Mouse (Mus musculus): ENCODE measurements at regions not wholly inside any gene's neighbourhood (a gene's known extent, or its start where the extent isn't known, plus 50 kb on each side); places are given as distances from the start of the nearest gene placed in this dataset.

DNA sequence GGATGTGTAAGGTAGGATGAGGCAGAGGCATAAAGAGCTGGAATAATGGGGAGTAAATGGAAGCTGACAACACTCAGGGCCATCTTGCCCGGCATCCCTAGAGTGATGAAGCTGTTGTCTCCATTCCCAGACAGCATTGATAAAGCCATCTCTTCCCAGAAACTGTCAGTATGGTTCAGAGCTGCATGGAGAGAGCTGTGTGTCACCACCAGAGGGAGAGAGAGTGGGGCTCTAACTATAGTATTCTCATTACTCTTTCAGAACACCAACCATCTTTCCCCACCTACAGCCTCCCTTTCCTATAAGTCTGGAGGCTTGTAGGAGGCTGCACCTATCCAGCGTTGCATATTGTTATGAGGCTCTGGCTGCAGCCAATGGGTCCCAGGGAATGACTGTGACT lies 264.0 kb upstream of the Dusp10 start:
- DNase-seq (ENCODE audit: low spot score), result no peak

GRCm38 (mm10) chr1:183754500-183754899 lies 258.6 kb upstream of the Dusp10 start:
- DNase-seq (ENCODE audit: low spot score), result no peak

- DNase-seq (ENCODE audit: low spot score), result no peak
Observed at GRCm38 (mm10) chr1:183756716-183757115, 256.4 kb upstream of the Dusp10 start.

DNA sequence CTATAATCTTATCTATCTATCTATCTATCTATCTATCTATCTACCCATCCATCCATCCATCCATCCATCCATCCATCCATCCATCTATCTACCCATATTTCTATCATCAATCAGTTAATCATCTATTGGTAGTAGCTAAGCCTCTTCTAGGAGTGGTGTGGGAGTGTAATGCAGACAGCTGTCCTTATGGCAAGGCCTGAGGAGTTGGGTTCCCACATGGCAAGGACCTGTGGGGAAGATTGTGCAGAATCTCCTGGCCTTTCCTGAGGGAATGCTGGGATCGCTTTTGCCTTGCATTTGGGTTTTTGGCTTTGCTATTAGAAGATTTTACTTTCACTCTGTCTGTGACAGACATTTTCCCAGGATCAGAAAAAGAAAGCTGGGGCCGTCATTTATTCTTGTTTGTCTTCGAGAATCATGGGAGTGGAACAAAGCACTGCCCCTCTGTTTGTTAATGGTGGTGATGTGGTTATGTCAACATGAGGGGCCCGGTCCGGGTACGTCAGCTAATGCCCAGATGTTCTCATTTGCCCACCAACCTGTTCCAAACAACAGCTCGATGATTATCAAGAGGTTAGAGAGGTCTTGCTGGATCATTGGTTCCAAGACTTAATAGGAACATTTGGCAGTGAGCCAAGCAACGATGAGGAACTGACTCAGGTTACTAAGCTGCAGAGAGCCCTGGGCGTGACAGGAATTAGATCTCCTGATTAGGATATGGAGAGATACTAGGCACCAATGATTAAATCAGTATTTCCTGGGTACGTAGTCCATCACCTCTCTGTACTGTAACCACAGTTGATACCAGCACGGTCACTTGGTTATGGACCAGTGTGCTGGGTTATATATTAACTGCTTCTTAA lies 249.0 kb upstream of the Dusp10 start:
- DNase-seq (ENCODE audit: low spot score), result no peak

- DNase-seq (ENCODE audit: low spot score), result no peak
Observed at GRCm38 (mm10) chr1:183772844-183773243, 240.3 kb upstream of the Dusp10 start.

- no peak for DNase-seq (ENCODE audit: low spot score)
Observed at GRCm38 (mm10) chr1:183780180-183780579, 232.9 kb upstream of the Dusp10 start.

- DNase-seq (ENCODE audit: low spot score), result no peak
Observed at GRCm38 (mm10) chr1:183780779-183781178, 232.3 kb upstream of the Dusp10 start.

GRCm38 (mm10) chr1:183783440-183784130 lies 229.5 kb upstream of the Dusp10 start:
- no peak for DNase-seq (ENCODE audit: low spot score)

DNA sequence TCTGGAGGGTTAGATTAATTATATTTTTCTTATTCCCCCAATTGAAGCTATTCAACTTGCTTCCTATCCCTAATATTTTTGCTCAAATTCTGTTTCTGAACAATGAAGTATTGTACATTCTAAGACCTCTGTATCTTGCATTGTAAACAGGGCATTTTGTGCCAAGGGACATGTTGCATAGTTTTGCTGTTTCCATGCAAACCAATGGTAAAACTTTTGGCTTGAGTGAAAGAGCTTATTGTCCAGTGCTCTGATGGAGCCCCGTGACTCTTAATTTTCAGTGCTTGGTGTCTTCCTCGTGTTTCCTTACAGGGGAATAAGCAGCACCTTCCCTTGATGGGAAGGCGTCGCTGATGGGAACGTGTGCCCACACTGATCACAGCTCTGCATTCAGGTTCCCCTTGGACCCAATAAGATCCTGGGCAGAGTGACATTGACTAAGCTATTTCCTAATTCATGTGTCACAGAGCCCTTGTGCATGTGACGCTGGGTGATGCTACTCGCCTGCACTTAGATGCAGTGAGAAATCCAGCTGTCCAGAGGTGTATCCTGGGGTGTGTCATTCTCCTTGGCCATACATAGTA lies 220.8 kb upstream of the Dusp10 start:
- DNase-seq (ENCODE audit: low spot score), result no peak

DNA sequence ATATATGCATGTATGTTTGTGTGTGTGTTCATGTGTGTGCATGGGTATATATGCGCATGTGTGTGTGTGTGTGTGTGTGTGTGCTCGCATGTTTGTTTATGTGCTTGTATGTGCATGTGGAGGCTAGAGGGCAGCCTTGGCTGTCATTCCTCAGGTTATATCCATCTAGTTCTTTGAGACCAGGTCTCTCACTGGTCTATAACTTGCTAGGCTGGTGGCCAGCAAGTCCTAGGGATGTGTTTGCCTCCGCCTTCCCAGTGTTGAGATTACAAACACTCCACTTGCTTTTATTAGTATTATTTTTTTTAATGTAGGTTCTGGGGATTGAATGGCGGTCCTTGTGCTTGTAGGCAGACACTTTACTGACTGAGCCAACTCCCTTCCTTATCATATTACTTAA lies 219.8 kb upstream of the Dusp10 start:
- DNase-seq (ENCODE audit: low spot score), result no peak

DNA sequence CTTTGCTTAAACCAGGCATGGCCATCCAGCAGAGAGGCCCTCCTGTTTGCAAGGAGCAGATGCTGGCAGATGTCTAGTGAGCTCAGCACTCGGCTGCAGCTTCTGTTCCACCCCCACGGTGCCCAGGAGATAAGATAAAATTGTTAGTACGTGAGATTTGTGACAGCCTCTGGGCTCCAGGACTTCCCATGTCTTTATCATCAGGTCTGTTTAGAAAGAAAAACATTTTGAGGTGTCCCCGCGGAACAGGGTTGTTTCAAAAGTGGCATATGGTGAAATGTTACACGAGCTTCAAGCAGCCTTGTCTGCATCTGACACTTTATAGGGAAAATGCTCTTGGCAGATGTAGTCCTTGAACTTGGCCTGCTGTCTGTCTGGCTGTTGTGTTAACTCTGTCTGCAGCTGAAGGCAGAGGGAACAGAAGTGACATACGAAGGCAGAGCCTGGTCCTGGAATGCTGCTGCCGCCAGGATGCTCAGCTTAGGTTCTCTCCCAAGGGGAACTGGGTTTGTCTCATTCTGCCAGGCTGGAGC lies 219.1 kb upstream of the Dusp10 start:
- no peak for DNase-seq (ENCODE audit: low spot score)

DNA sequence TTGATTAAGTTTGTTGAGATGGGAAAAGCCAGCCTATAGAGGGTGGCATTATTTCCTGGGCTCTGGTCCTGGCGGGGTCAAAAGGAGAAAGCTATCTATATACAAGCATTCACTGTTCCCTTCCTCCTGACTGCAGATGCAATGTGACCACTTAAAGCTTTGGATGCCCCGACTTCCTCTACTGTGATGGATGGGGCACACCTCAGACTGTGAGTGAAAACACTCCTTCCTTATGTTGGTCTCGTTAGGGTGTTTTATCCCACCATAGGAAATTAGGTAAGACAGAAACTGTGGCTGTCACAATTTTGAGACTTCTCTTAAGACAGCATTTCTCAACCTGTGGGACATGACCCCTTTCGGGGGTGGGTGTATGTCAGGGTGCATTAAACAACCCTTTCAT lies 210.8 kb upstream of the Dusp10 start:
- DNase-seq (ENCODE audit: low spot score), result no peak

GRCm38 (mm10) chr1:183803357-183803756 lies 209.7 kb upstream of the Dusp10 start:
- no peak for DNase-seq (ENCODE audit: low spot score)

DNA sequence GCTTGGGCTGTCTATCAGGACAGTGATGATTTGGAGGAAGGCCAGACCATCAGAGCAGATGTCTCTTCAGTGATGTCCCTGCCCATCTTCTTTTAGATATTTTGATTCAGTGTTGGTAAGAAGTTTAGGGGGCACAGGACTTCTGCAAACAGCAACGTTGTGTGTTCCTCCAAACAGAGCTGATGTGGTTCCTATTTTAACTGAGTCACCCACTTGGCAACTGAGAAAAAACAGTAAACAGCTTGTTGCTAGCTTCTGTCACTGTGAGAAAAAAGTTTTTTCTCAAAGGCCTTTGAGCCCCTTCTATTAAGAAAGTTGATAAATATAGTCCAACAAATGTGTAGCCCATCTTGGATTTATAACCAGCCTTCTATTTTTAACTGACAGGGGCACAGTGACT lies 209.3 kb upstream of the Dusp10 start:
- no peak for DNase-seq (ENCODE audit: low spot score)

DNA sequence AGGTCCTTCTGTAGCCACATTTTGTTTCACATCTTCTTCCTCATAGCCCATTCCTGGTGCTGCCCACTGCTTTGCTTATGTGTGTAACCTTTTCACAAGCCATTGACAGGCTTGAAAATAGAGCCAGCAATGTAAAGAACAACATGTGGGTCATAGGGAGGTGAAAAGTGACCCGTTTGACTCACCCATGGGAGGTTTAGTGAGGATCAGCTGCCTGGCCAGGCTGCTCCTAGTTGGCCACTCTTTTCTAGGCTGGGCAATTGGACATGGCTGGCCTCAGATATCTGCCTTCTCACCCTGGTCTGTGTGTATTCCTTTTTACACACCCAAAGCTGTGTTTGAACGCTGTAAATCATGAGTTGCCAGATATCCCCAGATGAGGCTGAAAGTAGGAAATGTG lies 208.8 kb upstream of the Dusp10 start:
- no peak for DNase-seq (ENCODE audit: low spot score)

GRCm38 (mm10) chr1:183806864-183807730 lies 206.0 kb upstream of the Dusp10 start:
- no peak for DNase-seq (ENCODE audit: low spot score)

DNA sequence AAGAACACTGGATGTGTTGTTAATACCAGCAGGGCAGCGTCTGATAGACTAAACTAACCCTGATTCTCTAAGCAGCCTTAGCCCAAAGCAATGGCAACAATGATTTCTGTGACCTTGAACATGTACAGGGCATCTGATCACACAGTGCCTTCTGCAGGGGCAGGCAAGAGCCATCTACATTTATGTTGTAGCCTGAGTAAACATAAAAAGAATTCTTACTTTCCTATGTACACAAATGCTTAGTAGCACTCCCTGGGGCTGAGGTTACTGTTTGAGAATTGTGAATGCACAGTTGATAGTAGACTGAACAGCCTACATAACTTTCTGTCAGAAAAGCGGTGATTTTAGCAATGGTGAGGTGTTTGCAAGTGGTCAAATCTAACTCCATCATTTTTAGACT lies 204.9 kb upstream of the Dusp10 start:
- no peak for DNase-seq (ENCODE audit: low spot score)

DNA sequence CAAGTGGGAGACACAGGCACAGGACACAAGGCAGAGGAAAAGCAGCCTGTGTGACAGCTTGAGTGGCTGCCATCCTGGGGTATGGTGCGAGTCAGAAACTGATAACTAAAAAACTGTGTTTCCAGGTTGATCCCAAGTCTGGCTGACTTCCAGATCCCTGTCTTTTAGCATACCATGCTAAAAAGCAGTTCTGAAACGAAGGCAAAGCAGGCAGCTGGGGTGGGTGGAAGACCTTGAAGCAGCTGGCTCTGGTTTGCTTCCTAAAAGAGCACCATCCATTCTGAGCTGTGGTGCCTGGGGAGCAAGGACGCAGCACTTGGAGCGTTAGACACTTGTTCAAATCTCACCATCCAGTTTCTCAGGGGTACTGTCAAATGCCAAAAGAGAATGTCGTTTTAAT lies 192.5 kb upstream of the Dusp10 start:
- DNase-seq (ENCODE audit: low spot score), result no peak

- no peak for DNase-seq (ENCODE audit: low spot score)
Observed at GRCm38 (mm10) chr1:183826300-183826699, 186.8 kb upstream of the Dusp10 start.

DNA sequence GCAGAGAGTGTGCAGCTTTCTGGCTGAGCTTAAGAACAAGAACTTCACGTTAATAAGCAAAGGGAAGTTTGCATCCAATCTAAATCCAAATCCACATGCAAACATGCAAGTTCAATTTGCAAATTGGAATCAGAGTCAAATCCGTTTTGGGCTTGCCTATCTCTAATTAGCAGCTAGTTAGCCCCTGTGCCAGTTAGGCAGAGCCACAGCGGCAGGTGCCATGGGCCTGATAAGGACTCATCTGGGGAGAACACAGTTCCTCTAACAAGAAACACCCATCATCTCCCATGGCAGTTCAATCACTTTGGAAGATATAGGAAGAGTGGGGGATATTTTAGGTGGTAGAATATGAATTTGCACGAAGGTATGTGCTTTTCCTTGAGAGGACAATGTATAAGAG lies 168.0 kb upstream of the Dusp10 start:
- no peak for DNase-seq (ENCODE audit: low spot score)

DNA sequence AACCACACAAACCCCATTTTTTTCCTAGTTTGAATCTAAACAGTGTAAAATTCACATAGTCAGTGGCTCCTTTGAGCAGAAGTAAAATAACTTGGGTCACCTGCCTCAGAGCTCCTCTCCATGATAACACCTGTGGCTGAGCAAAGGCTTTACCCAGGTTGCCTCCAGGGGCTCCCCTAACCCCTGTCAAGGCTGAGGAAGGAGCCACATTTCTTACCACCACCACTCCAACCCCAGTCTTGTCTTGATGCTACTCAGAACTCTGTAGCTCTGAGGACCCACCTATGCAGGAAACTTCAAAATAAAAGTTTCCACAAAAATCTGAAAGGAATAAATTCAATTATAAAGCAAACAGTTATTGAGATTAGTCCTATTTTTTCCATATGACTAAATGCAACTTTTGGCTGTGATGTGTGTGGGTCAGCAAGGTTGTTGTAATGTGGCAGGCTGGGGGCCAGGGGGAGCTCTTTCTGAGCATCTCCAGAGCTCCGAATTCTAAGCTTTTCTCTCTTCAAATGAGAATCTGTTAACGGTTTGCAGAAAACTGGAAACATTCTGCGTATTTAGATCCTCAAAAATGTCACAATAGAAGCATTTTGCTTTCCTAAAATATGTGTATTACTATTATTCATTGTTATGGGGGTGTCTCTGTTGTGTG lies 159.0 kb upstream of the Dusp10 start:
- DNase-seq (ENCODE audit: low spot score), result no peak

Measured in testis, postnatal 10 days (tissue).